Mouse (Mus musculus) hematopoietic multipotent progenitor cell, adult 10-12 weeks (in vitro differentiated cells): ENCODE data around the gene D13Ertd608e. TPM values are rescaled to one million over a fixed set of nuclear protein-coding genes. Genes with fewer than 3 reads are reported as not detected.

Experiments
- polyA plus RNA-seq: library from polyadenylated mRNA; stranded (reverse); fragments of >175 nt; gene quantifications from 2 replicates; pipeline ENCODE4 v1.2.3, GENCODE M21; 2012; ENCODE audit warnings: low replicate concordance

Gene D13Ertd608e
- not detected in 2 replicates for polyA plus RNA-seq

DNA sequence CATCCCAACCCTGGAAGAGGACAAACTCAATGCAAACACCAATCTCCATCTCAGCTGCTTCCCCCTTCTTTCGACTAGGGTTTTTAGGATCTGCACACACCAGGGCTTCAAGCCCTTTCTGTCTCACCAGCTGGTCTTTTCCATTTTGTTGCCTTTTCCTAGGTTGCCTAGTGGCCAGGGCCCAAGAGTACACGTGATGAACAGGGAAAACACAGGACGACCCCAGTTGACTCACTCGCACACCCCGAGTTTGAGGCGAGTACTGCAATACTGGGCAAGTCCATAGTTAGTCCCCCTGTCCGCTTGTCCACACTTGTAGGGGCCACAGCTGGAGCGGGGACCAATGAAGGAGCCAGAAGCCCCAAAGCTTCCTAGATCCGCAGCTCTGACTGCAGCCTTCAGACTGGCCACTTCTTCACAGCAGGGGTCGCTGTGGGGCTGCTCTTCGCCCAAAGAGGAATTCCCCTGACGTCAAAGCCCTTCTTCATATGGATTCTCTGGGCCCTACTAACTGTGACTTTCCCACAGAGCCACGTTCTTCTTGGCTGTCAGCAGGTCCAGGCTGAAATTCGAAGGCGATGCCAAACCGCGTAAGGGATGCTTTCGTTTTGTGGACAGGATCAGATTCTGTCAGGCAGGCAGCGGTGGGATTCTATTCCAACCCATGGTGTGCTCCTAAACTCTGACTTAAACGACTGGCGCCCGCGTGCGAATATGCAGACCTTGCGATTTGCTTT is at the start of gene D13Ertd608e:
Gene D13Ertd608e (plus strand): TSS at position 687 of the 737 bp plus-strand sequence.

DNA sequence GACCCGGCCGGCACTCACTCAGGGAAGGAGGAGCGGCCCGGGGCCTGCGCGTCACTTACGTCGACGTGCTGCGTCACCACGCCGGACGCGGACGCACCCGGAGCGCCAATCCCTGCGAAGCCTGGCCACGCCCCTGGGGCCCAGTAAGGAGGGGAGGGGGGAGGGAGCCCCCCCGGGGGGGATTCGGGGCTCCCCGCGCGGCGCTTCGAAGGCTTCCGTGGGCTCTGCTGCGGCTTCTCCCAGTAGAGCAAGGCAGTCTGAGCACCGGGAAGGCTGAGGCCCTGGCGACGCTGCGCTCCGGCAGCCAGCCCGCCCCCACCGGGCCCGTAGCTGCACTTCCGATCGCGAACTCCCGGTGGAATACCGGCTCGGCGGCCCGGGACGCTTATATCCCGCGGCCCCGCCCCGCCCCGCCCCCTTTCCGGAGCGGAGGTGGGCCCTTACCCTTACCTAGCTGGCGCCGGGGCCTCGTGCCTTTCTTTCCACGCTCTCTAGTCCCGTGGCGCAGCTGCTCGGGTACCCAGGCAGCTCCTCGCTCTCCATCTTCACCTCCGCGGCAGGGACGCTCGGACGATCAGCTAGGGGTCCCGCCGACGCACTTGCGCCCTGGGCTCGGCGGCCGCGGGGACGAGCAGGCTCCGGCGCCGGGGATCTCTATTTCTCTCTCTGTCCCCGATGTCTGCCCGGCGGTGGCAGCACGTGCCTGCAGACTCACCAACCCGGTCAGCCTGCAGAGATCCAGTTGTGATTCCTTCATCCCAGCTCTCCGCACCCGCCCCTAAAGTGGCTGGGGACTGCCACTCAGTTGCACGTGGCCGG is 44.8 kb upstream of the D13Ertd608e start, which contains the start of gene Zfp131:
Gene Zfp131 (minus strand): TSS at position 129 of the 819 bp plus-strand sequence.

GRCm38 (mm10) chr13:119830116-119830515 is 5.7 kb upstream of the D13Ertd608e start, which contains the start of gene AF067063:
Gene AF067063, minus strand, starts transcription at chr13:119830216.

DNA sequence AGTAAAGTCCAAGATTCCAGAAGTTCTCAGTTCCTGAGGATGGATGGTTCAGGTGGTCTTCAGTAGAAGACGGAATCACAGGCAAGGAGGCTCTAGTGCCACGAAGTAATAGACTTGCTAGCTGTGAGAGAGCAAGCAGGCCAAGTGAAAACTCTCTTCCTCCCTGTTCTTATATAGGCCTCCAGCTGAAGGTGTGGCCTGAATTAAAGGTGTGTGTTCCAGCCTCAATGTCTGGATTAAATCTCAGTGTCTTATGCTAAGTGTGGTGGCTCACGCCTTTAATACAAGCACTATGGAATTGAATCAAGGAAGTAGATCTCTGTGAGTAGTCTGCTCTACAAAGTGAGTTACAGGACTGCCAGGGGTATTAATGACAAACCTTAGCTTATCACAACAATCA is 58.9 kb downstream of the D13Ertd608e start, which contains the start of gene Tcstv1:
Gene Tcstv1 (minus strand): TSS at position 101 of the 400 bp plus-strand sequence.

Other genes starting within 250 kb of the D13Ertd608e start
- gene Ccl28, start 212.2 kb upstream of the D13Ertd608e start, polyA plus RNA-seq, result not detected in 2 replicates
- 1.9 and 4.7 TPM in 2 replicates for gene Hmgcs1, start 145.6 kb upstream of the D13Ertd608e start, polyA plus RNA-seq
- gene Nim1k, start 80.1 kb upstream of the D13Ertd608e start, polyA plus RNA-seq, result 0.25 and 0.29 TPM in 2 replicates
- gene Zfp131, start 45.1 kb upstream of the D13Ertd608e start, polyA plus RNA-seq, result 25.1 and 70.8 TPM in 2 replicates
- not detected in 2 replicates for gene AF067063, start 5.8 kb upstream of the D13Ertd608e start, polyA plus RNA-seq
- gene Tcstv1, start 58.8 kb downstream of the D13Ertd608e start, polyA plus RNA-seq, result not detected in 2 replicates
- gene Gm21761, start 93.3 kb downstream of the D13Ertd608e start, polyA plus RNA-seq, result not detected in 2 replicates
- not detected in 2 replicates for gene B020031M17Rik, start 114.8 kb downstream of the D13Ertd608e start, polyA plus RNA-seq
- gene Gm36079, start 191.0 kb downstream of the D13Ertd608e start, polyA plus RNA-seq, result 0.29 TPM in 1 of 2 replicates, not detected in the other
- gene Gm21188, start 216.2 kb downstream of the D13Ertd608e start, polyA plus RNA-seq, result 1.4 and 1.8 TPM in 2 replicates